Mouse (Mus musculus) left cerebral cortex, adult 9 months (tissue): Measurements from ENCODE around the gene Ppp1r1a.

Source experiments
- DNase-seq, 2 experiments: peaks; one replicate each; pipeline ENCODE4 v3.0.0; 2022; ENCODE audit warnings: low spot score in 2 of 2

Ppp1r1a gene

DNA sequence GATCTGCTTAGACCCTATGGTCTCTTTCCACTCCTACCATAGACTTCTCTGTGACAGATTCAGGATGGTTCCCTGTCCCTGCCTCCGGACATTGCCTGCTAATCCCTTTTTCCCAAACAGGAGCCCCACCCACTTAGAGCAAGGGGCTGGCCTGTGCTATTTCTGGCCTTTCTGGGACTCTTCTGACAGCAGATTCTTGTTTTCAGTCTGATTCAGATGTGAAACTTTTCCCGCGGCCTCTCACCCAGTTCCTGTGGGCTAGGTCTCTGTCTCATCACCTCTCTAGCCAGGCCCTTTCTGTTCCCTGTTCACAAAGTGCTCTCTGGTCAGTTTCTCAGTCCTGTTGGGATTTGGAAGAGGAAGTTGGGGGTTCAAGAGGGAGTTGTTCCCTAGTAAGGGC lies 22.9 kb downstream of the Ppp1r1a start:
- no peak for DNase-seq

DNA sequence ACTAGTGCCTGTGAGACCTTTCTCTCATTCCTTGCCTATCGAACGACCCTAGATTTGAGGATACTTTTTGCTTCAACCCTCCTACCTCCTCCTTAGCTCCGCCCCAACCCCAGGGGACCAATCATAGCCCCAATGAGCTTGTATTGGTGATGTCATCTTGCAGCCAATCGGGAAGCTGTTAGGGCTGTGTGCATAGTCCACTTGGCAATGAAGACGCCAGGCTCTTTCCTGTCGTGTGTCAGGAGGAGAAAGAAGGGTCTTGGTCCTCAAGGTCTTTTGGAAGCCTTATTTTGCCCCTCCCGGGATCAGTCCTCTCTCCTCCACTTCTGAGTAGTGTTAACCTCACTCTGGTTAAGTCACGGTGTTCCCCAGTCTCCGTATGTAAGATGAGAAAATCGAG lies 23.7 kb downstream of the Ppp1r1a start:
- peak in 1 of 2 experiments; percentile 79 for DNase-seq

DNA sequence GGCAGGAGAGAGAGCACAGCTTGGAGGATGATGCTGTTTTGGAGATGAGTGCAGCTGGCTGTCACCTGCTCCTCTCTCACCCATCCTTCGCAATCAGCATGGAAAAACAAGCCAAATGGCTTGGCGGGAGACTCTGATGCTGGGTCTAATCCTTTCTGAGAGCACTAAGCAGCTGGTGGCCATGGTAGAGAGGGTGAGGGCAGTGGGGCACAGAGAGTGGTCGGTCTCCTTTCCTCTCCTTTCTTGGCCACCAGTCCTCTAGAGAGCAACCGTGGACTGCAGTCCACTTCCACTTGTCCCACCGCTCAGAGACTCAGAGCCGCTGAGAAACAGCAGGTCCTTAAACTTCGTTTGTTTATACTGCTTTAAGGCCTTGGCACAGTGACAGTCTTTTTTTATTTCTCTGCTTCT lies 24.2 kb downstream of the Ppp1r1a start:
- DNase-seq: peak in 1 of 2 experiments; percentile 29

DNA sequence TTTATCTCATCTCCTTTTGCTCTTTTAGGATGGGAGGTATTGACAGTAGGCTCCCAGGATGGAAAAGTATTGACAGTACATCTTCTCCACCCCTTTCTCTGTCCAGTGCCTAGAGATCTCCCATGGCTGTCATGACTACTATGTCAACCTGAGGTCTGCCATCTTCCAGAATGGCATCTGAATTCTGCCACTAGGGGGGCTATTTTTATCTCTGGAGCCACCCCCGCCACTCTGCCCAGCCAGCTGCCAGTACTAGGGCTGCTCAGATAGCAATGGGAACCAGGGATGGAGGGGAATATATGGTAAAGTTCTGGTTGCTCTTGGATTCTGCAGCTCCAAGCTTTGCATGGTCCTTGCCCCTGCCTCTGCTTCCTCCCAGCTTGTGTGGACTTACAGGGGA lies 26.2 kb downstream of the Ppp1r1a start:
- DNase-seq: peak in 1 of 2 experiments; percentile 65

DNA sequence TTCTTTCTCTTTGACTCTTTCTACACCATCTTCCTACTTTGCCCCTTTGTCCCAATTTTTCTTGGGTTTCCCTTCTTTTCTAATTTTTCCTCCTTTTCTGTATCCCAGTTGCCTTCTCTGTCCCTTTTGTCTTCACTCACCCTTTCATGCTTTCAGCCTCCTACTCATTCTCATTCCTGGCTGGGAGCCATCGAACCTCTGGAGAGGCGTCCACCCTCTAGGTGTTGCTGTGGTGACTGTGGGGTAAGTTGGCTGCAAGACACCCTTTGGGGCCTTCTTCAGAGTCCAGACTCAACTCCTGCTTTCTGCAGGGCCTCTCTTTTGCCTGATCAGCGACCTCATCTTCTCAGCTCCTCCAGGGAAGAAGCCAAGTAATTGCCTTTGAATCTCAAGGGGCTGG lies 28.5 kb downstream of the Ppp1r1a start:
- DNase-seq: peak in 1 of 2 experiments; percentile 5

DNA sequence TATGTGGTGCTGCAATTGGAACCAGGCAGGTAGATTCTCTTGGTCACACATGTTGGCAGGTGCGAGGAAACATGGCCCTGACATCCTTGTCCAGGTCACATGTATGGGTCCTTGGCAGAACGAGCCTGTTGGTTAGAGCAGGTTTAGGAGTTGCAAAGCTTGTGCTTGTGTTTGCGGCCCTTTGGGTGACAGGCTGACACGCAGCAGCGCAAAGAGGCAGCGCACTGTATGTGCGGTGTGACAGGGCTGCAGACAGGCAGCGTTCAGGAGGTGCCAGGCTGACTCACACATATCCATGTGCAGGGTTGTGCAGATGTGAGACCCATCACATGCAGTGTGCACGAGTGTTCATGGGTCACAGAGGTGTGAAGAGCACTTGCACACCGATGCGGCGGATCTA lies 34.1 kb downstream of the Ppp1r1a start:
- DNase-seq: peak in 1 of 2 experiments; percentile 43

DNA sequence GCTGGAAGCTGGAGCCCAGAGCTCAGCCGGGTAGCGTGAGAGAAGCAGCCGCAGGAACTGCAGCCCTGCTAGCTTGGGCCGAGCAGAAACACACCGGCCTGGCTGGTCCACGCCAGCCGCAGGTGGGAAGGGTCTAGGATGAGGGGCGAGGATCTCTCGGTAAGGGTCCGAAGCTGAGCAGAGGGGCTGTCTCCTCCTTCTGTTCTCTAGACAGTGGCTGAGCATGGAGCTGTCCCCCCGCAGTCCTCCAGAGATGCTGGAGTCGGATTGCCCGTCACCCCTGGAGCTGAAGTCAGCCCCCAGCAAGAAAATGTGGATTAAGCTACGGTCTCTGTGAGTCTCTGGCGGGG lies 34.6 kb downstream of the Ppp1r1a start:
- DNase-seq: no peak

DNA sequence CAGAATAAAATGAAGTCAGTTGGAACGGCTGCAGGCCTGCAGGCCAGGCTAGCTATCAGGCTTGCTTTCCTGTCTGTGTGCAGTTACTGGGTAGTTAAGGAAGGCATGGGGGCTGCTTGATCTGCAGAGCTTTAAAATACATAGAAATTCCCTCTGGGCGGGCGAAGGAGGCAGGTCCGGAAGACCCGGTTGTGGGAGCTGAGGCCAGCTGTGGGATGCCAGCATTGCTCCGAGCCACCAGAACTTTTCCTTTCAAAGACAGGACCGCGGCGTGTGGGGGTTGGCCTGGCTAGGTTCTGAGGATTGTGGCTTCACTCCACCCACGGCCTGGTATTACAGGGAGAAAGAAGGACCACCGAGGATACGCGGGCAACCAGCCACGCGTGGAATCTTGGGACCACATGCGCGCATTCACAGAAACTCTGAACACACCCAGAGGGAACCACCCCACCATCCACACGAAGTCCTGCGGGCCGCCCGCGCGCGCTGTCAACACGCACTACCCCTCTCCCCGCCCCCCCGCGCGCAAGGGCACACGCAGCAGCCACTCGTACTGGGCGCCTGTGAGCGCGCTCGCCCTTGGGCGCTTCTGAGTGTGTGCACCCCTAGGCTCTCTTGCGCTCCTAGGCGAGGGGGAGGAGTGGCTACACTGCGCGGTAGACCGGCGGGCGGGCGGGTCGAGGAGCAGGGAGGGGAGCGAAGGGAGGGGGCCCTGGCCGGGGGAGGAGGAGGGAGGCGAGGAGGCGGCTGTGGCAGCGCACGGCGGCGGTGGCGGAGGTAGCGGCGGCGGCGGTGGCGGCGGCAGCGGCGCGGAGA lies 35.2 kb downstream of the Ppp1r1a start, which contains the start of gene Pde1b:
TSS of gene Pde1b (plus strand) at position 600 of the 816 bp plus-strand sequence.
- DNase-seq: peak in 1 of 2 experiments; percentile 55

DNA sequence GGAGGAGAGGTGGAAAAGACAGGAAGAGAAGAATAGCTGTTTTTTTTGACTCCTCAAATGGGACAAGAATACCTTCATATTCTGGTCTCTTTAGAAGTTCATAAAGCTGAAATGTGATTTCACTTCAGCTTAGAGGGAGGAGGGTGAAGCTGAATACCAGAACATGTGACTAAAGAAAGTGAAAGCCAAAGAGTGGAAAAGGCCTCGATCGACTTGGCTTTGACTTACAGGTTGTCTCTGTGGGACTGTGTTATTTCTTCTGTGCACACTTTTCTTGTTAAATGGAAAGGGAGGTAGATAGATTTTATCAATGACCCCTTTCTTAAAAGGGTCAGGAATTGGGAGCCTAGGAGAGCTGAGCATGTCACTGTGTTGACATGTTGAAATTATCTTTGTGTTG lies 36.6 kb downstream of the Ppp1r1a start:
- no peak for DNase-seq

DNA sequence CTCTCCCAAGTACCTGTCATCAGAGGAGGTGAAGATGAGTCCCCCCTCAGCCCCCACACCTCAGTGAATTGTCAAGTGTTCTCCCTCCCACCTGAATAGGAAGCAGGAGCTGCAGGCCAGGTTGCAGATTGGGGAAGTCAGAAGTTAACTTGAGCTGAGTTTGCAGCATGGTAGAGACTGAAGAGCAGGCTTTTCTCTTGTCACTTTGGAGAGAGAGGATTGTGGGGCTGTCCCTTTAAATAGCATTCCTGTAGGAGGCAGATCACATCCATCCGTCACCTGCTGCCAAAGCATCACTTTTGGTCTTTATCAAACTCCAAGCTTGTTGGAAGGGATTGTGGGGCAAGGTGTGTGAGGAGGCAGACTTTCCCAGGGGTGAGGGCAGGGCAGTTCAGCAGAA lies 37.1 kb downstream of the Ppp1r1a start:
- DNase-seq: peak; percentile 8 to 75

DNA sequence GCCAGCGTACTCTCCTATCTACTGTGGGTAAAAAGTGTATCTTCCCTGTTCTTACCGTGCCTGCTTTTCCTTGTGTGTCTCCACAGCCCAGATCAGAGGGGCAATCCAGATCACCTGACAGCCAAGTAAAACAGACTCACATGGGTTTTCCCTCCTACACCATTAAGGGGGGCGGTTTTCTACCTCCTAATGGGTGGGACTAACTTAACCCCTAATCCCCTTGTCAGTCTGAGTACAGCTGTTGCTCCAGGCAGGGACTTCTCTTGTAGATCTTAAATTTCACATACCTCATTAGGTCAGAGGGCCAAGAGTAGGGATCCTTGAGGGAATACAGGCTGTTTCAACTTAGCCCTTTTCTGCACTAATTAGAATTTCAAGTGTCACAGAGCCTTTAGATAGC lies 39.6 kb downstream of the Ppp1r1a start:
- no peak for DNase-seq

DNA sequence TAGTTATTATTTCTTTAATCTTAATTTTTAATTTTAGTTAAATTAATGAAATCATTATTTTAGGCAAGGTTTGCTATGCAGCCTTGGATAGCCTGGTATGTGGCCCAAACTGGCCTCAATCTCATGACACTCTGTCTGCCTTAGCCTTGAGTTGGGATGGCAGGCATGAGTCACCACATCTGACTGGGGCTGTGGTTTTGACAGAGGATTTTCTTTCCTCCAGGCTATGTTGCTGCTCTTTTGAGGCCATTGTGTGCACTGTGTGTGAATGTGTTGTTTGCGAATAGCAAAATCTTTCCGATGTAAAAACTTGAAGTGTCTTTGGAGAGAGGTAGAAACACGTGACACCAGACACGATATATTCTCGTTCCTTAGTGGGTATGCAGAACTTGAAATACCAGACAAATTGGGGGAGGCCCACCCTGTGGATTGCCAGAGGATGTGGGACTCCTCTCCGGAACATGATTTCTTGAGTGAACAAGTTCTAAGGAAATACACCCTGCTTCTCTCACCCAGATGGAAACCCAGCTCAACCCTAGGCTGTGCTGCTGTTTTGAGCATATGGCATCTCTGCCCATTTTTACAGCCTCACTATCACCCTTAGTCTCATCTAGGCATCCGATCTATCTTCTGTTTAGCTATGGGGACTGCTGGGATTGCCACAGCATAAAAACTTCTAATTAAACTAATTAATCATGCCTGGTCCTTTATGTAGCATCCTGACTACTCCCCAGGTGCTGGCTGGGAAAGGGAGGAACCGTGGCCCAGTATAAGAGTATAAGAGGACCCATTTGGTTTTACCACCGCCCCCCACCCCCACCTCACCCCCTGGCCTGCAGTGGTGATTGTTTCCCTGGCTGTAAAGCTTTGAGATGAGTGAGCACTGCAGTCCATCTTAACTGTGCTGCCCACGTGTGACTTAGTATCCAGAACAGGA lies 41.3 kb downstream of the Ppp1r1a start:
- DNase-seq: no peak

DNA sequence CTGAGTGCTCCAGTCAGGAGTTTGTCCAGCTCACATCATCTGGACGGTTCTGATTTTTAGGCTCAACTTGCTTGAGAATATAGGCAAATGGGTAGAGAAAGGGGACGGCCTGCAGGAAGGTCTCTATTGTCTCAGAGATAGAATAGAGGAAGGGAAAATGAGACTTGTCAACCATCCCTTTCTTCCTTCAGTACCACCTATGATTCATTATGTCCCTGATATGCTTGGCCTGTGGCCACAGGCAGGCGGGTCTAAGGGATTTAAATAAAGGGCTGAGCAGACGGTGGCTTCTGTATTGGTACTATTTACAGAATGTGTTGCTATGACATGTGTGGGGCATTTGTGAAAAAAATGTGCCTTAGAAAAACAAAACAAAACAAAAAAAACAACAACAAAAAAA lies 49.5 kb downstream of the Ppp1r1a start:
- no peak for DNase-seq

DNA sequence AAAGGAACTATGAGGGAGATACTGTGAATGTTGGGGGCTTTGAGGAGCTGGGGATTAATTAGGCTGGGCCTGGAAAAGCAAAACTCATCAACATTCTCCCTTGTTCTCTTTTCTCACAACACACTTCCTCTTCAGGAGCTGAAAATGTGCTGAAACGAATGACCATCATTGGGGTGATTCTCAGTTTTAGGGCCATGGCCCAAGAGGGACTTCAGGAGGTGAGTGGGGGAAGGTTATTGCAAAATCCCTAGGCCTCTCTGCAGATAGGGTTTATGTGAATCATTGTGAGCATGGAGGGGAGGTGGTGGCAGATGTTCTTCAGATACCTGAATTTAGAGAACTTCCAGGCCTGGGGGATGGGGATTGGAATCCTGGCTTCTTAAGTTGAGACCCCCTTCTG lies 51.1 kb downstream of the Ppp1r1a start:
- no peak for DNase-seq

DNA sequence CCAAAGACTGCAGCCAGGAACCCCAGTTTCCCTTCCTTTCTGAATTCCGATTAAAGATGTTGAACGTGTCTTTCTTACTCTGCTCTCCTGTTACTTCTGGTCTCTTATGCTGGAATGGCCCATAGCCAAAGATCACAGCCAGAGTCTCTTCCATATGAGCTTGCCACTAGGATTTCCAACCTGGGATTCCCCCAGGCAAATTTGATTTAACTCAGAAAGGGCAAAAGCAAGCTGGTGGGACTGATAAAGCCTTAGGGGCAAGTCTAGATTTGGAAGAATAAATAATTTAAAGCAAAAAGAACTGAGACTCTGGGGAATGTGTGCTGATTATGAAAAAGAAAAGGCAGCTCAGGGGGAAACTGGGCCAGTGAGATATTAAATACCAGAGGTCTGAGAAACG lies 52.7 kb downstream of the Ppp1r1a start:
- DNase-seq: no peak

DNA sequence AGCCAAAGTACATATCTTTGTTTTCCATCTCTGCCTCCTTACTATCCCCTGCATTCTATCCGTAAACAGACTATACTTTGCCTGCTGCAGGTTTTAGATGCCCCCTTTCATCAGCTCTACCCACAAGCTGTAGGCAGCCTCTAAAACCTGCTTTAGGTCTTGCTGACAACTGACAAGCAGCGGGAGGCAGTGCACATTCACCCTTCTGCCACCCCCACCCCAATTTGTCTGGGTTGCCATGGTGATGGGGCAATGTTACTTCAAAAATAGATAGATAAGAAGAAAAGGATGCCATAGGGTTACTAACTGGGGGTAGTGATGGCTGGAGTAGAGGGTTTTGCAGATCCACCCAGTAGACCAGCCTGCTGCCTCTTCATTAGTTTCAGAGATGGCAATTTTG lies 53.3 kb downstream of the Ppp1r1a start:
- peak in 1 of 2 experiments; percentile 12 for DNase-seq

DNA sequence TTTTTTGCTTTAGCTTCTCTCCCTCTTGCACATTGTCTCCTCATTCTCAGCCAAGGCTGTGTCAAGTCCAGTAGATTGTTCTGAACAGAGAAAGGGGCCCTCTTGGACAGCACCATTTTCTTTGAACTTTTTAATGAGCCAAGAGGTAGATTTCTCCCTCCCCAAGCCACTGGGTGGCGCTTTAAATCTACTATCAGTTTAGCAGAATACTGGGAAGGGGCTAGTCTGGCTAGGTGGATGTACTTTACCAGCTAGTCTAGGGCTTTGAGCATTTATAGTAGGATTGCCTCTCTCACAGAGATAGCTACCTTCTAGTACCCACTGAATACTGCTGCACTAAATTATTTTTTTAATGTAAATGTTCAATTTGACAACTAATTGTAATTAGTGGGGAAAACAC lies 55.3 kb downstream of the Ppp1r1a start:
- DNase-seq: peak in 1 of 2 experiments; percentile 23
